Mouse (Mus musculus) hindbrain, embryonic 11.5 days (tissue): ENCODE measurements around the gene Gcgr. TPM values are rescaled to one million over a fixed set of nuclear protein-coding genes. Genes with fewer than 3 reads are reported as not detected.

Experiments
- ATAC-seq: fragments of 200-750 bp; cut with Nextera tagmentation; 2 replicates; pipeline ENCODE4 v1.8.0; 2017; ENCODE audit warnings: mild to moderate bottlenecking, moderate TSS enrichment, moderate library complexity; ENCODE audit not compliant: low FRiP score
- DNase-seq: peaks from one replicate; pipeline ENCODE4 v3.0.0-alpha.2; 2015; ENCODE audit warnings: low spot score
- H3K27ac ChIP-seq: fragments of 300-500 bp; sonication (generic); 2 replicates; pipeline ENCODE4 v1.5.1; 2014; ENCODE audit warnings: mild to moderate bottlenecking, low read depth, low read length
- H3K27me3 ChIP-seq: fragments of 300-500 bp; sonication (generic); 2 replicates; pipeline ENCODE4 v1.6.1; 2014; ENCODE audit warnings: mild to moderate bottlenecking, low read length, moderate library complexity, mixed read lengths; ENCODE audit not compliant: control insufficient read depth, insufficient read depth
- H3K36me3 ChIP-seq: fragments of 300-500 bp; sonication (generic); 2 replicates; pipeline ENCODE4 v1.6.1; 2014; ENCODE audit warnings: mild to moderate bottlenecking, low read length, moderate library complexity, mixed read lengths; ENCODE audit not compliant: control insufficient read depth, insufficient read depth
- H3K4me1 ChIP-seq: fragments of 300-500 bp; sonication (generic); replicated peaks from 2 replicates; pipeline ENCODE4 v1.6.1; 2014; ENCODE audit warnings: low read length, mixed read lengths; ENCODE audit not compliant: control insufficient read depth, insufficient read depth
- H3K4me2 ChIP-seq: fragments of 300-500 bp; sonication (generic); replicated peaks from 2 replicates; pipeline ENCODE4 v1.6.1; 2014; ENCODE audit warnings: mild to moderate bottlenecking, low read depth, low read length
- H3K4me3 ChIP-seq: fragments of 300-500 bp; sonication (generic); 2 replicates; pipeline ENCODE4 v1.5.1; 2014; ENCODE audit warnings: low read depth, low read length
- H3K9ac ChIP-seq: fragments of 300-500 bp; sonication (generic); 2 replicates; pipeline ENCODE4 v1.6.1; 2014; ENCODE audit warnings: low read depth, low read length
- H3K9me3 ChIP-seq: fragments of 300-500 bp; sonication (generic); 2 replicates; pipeline ENCODE4 v1.6.1; 2016; ENCODE audit warnings: low read length; ENCODE audit not compliant: control insufficient read depth
- WGBS: fragments of 180-500 bp; shearing (Covaris S2); extraction: QIAGEN DNeasy Blood & Tissue Kit; methylation state at CpG from one replicate; pipeline ENCODE4 v1.1.7; 2014; 5-methylcytosine and 5-hydroxymethylcytosine counted together
- polyA plus RNA-seq: library from polyadenylated mRNA; unstranded; fragments of >200 nt; fragmentation: Nextera tagmentation; extraction: Ambion mirVana; gene quantifications from 2 replicates; pipeline ENCODE4 v1.2.1, GENCODE M21; 2014

The Gcgr gene
- polyA plus RNA-seq, 1 experiment from 2014 or later = 0.56 TPM

GRCm38 (mm10) chr11:120574278-120574600 lies 43.7 kb downstream of the Gcgr start:
- Histone ChIP-seq H3K9me3 (no peaks in the 10 kb centered on the region), H3K4me2 (peak overlapping the region; percentile 86), H3K27me3 (no peaks in the 10 kb centered on the region), H3K4me3 (peak overlapping the region; percentile 99), H3K4me1 (peaks cover 14% of the 10 kb centered on the region; the same call in 1 of the 2 replicates), H3K36me3 (peaks cover 19% of the 10 kb centered on the region), H3K9ac (peak overlapping the region; percentile 96), H3K27ac (no peak overlapping the region)
- ATAC-seq (no peak), DNase-seq (no peak)
- WGBS = 49% methylated on average over 5 of the region's 5 CpGs

- no peak overlapping the region for H3K4me3 ChIP-seq
- no peaks in the 10 kb centered on the region for H3K27me3 ChIP-seq
- H3K4me1 ChIP-seq = peaks cover 17% of the 10 kb centered on the region
- no peak overlapping the region for H3K27ac ChIP-seq
- DNase-seq = no peak
- H3K9ac ChIP-seq = no peak overlapping the region
- H3K36me3 ChIP-seq = peaks cover 21% of the 10 kb centered on the region
- H3K4me2 ChIP-seq = no peak overlapping the region
- no peaks in the 10 kb centered on the region for H3K9me3 ChIP-seq
- ATAC-seq = no peak
- 82% methylated on average over 2 of the region's 2 CpGs for WGBS
Measured at GRCm38 (mm10) chr11:120575046-120575445, 44.5 kb downstream of the Gcgr start.

- Histone ChIP-seq H3K36me3 (peaks cover 19% of the 10 kb centered on the region), H3K4me3 (no peak overlapping the region), H3K4me2 (no peak overlapping the region), H3K4me1 (peaks cover 20% of the 10 kb centered on the region), H3K27me3 (no peaks in the 10 kb centered on the region), H3K9me3 (no peaks in the 10 kb centered on the region), H3K9ac (no peak overlapping the region), H3K27ac (no peak overlapping the region)
- no peak for ATAC-seq
- DNase-seq = no peak
Measured at GRCm38 (mm10) chr11:120575940-120576339, 45.4 kb downstream of the Gcgr start.

GRCm38 (mm10) chr11:120576365-120576981 lies 46.0 kb downstream of the Gcgr start:
- no peak overlapping the region for H3K9ac ChIP-seq
- no peaks in the 10 kb centered on the region for H3K27me3 ChIP-seq
- ATAC-seq (no peak), DNase-seq (no peak)
- WGBS = 93% methylated on average over 3 of the region's 3 CpGs
- peaks cover 19% of the 10 kb centered on the region for H3K36me3 ChIP-seq
- H3K4me3 ChIP-seq = no peak overlapping the region
- H3K4me2 ChIP-seq = no peak overlapping the region
- H3K27ac ChIP-seq = no peak overlapping the region
- H3K9me3 ChIP-seq = no peaks in the 10 kb centered on the region
- H3K4me1 ChIP-seq = peaks cover 15% of the 10 kb centered on the region

- Histone ChIP-seq H3K36me3 (peaks cover 19% of the 10 kb centered on the region), H3K27ac (no peak overlapping the region), H3K4me3 (no peak overlapping the region), H3K9ac (peak overlapping the region; percentile 28; the same call in 1 of the 2 replicates), H3K9me3 (no peaks in the 10 kb centered on the region), H3K4me2 (no peak overlapping the region), H3K4me1 (peaks cover 12% of the 10 kb centered on the region), H3K27me3 (no peaks in the 10 kb centered on the region)
- no peak for ATAC-seq
- DNase-seq = peak; percentile 38
- 85% methylated on average over 7 of the region's 7 CpGs for WGBS
Measured at GRCm38 (mm10) chr11:120577211-120578023, 46.9 kb downstream of the Gcgr start.

GRCm38 (mm10) chr11:120578024-120578693 lies 47.7 kb downstream of the Gcgr start:
- Histone ChIP-seq H3K27me3 (no peaks in the 10 kb centered on the region), H3K9ac (peak overlapping the region; percentile 28; the same call in 1 of the 2 replicates), H3K9me3 (no peaks in the 10 kb centered on the region), H3K36me3 (peaks cover 19% of the 10 kb centered on the region), H3K27ac (no peak overlapping the region), H3K4me1 (peaks cover 12% of the 10 kb centered on the region), H3K4me3 (no peak overlapping the region), H3K4me2 (no peak overlapping the region)
- 85% methylated on average over 10 of the region's 10 CpGs for WGBS
- ATAC-seq (no peak), DNase-seq (no peak)

GRCm38 (mm10) chr11:120578694-120579243 lies 48.3 kb downstream of the Gcgr start:
- no peak for DNase-seq

GRCm38 (mm10) chr11:120579316-120580107 lies 49.0 kb downstream of the Gcgr start:
- Histone ChIP-seq H3K27me3 (no peaks in the 10 kb centered on the region), H3K4me3 (peak overlapping the region; percentile 94), H3K9me3 (no peaks in the 10 kb centered on the region), H3K27ac (peak overlapping the region; percentile 51; the same call in 1 of the 2 replicates), H3K36me3 (peaks cover 19% of the 10 kb centered on the region), H3K4me2 (peak overlapping the region; percentile 96), H3K9ac (peak overlapping the region; percentile 98), H3K4me1 (peaks cover 8% of the 10 kb centered on the region)
- ATAC-seq = no peak
- DNase-seq = peak; percentile 92
- 71% methylated on average over 15 of the region's 15 CpGs for WGBS

More at GRCm38 (mm10) chr11:120578694-120579243, 48.3 kb downstream of the Gcgr start:
- H3K4me2 ChIP-seq = no peak overlapping the region
- no peak overlapping the region for H3K9ac ChIP-seq
- no peaks in the 10 kb centered on the region for H3K27me3 ChIP-seq
- H3K4me3 ChIP-seq = no peak overlapping the region
- ATAC-seq = no peak
- H3K36me3 ChIP-seq = peaks cover 19% of the 10 kb centered on the region
- H3K27ac ChIP-seq = no peak overlapping the region
- WGBS = 72% methylated on average over 11 of the region's 11 CpGs
- H3K4me1 ChIP-seq = peaks cover 12% of the 10 kb centered on the region
- no peaks in the 10 kb centered on the region for H3K9me3 ChIP-seq
